ENCODE assay signal across 16 mouse cellular contexts in the genomic region with DNA sequence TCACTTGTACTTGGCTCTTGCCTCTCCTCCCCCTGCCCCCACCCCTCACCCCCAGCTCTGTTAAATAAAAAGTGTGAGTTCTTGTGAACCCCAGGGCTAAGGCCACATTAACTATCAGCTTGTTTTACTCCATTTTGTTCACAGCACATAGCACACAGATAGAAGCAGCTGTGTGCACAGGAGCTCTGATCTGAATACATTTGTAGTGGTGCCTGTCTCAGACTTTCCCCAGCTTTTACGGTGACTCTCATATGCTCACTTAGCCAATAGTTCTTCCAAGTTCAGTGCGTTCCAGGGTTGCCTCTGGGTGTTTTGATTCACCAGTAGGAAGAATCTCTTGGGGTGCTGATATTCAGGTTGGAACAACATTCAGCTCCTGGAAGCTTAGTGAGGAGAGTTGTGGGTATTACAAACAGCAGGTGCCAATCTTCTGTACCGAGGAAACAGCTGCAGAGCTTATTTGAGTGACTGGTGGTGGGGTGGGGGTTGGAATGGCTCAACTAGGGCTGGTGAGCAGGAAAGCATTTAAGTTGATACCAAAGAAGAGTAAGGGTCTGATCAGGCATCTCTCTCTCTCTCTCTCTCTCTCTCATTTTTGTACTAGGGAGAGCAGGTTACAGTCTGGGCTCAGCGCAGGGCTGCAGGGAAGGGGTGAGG. TPM values are rescaled to one million over a fixed set of nuclear protein-coding genes. Genes with fewer than 3 reads are reported as not detected.
A peak's percentile ranks its signal among the peaks of the same experiment; 100 is the strongest.
DNase-seq lines count a peak whose midpoint lies in the region; ATAC-seq and TF ChIP-seq lines count a peak whose summit lies in the region.
"Had no signal": no experiment of that assay in that cellular context is flagged by ENCODE, and none has a peak within 500 bp of the region (broad histone marks: within the 10 kb centered on the region; RNA-seq: fewer than 3 reads in every experiment).

No protein-coding gene starts in this region.

- H3K9ac ChIP-seq in embryonic facial prominence, embryonic 14.5 days (ENCODE audit: low read depth, low read length), result no peak overlapping the region
- H3K9ac ChIP-seq in hindbrain, embryonic 12.5 days, result no peak overlapping the region
- H3K9ac ChIP-seq in midbrain, embryonic 13.5 days (replicated peaks), result no peak overlapping the region

- H3K9me3 ChIP-seq in embryonic facial prominence, embryonic 14.5 days (ENCODE audit: control insufficient read depth, low read length), result no peaks in the 10 kb centered on the region
- no peaks in the 10 kb centered on the region for H3K9me3 ChIP-seq in hindbrain, embryonic 12.5 days (replicated peaks)
- H3K9me3 ChIP-seq in midbrain, embryonic 13.5 days, result no peaks in the 10 kb centered on the region

- no peaks in the 10 kb centered on the region for H3K36me3 ChIP-seq in embryonic facial prominence, embryonic 14.5 days (ENCODE audit: control insufficient read depth, insufficient read depth, low read length)
- H3K36me3 ChIP-seq in hindbrain, embryonic 12.5 days, result no peaks in the 10 kb centered on the region
- H3K36me3 ChIP-seq in midbrain, embryonic 13.5 days, result no peaks in the 10 kb centered on the region

- WGBS in embryonic facial prominence, embryonic 14.5 days, result 47% methylated on average over 4 of the region's 4 CpGs
- WGBS in hindbrain, embryonic 12.5 days, result 37% methylated on average over 4 of the region's 4 CpGs
- WGBS in midbrain, embryonic 13.5 days, result 58% methylated on average over 4 of the region's 4 CpGs

- peak; percentile 44; the same call in 1 of the 2 replicates for ATAC-seq in embryonic facial prominence, embryonic 14.5 days (ENCODE audit: low read depth)
- ATAC-seq in hindbrain, embryonic 12.5 days (ENCODE audit: low FRiP score), result 0 out of 2 replicates have a peak, but pooled peaks have one; percentile 26
- ATAC-seq in midbrain, embryonic 13.5 days, result peak; percentile 56; the same call in 1 of the 2 replicates
- ATAC-seq: intestine, embryonic 16.5 days had no signal

- no peak overlapping the region for H3K4me2 ChIP-seq in embryonic facial prominence, embryonic 14.5 days (ENCODE audit: low read depth, low read length)
- H3K4me2 ChIP-seq in hindbrain, embryonic 12.5 days (replicated peaks), result no peak overlapping the region
- no peak overlapping the region for H3K4me2 ChIP-seq in midbrain, embryonic 13.5 days (replicated peaks)

- H3K4me1 ChIP-seq in embryonic facial prominence, embryonic 14.5 days (ENCODE audit: control insufficient read depth, insufficient read depth, low read length), result 0 out of 2 replicates have a peak, but pooled peaks cover 3% of the 10 kb centered on the region
- H3K4me1 ChIP-seq in hindbrain, embryonic 12.5 days, result peaks cover 16% of the 10 kb centered on the region
- peaks cover 22% of the 10 kb centered on the region for H3K4me1 ChIP-seq in midbrain, embryonic 13.5 days (replicated peaks)

- H3K27ac ChIP-seq in embryonic facial prominence, embryonic 14.5 days (replicated peaks; ENCODE audit: low read depth, low read length), result peak overlapping the region; percentile 48
- peak overlapping the region; percentile 62 for H3K27ac ChIP-seq in hindbrain, embryonic 12.5 days
- H3K27ac ChIP-seq in midbrain, embryonic 13.5 days, result peak overlapping the region; percentile 69
- no peak overlapping the region for H3K27ac ChIP-seq in gastrocnemius, adult 2 months

- no peaks in the 10 kb centered on the region for H3K27me3 ChIP-seq in embryonic facial prominence, embryonic 14.5 days (replicated peaks; ENCODE audit: control insufficient read depth, insufficient read depth, low read length)
- H3K27me3 ChIP-seq in hindbrain, embryonic 12.5 days, result no peaks in the 10 kb centered on the region
- no peaks in the 10 kb centered on the region for H3K27me3 ChIP-seq in midbrain, embryonic 13.5 days

- H3K4me3 ChIP-seq in embryonic facial prominence, embryonic 14.5 days (ENCODE audit: low read depth, low read length), result no peak overlapping the region
- no peak overlapping the region for H3K4me3 ChIP-seq in hindbrain, embryonic 12.5 days
- H3K4me3 ChIP-seq in midbrain, embryonic 13.5 days (replicated peaks), result no peak overlapping the region
- H3K4me3 ChIP-seq in gastrocnemius, adult 2 months, result no peak overlapping the region

- intact Hi-C loops in heart, postnatal 14 days (cut with DNase I), result no loop called here
- intact Hi-C loops in gastrocnemius, postnatal 36 days (cut with DNase I), result no loop called here
- intact Hi-C loops in gastrocnemius, adult 2 months (cut with DNase I), result no loop called here

- no peak for TF ChIP-seq CTCF in gastrocnemius, adult 2 months (IDR thresholded peaks at IDR 0.05)

- DNase-seq in heart, adult 11 months, result peak; percentile 64
- no peak for DNase-seq in heart, postnatal 14 days
- DNase-seq in embryonic facial prominence, embryonic 14.5 days (ENCODE audit: low spot score), result peak; percentile 45
- no peak for DNase-seq in frontal cortex, postnatal 14 days (ENCODE audit: low spot score in 2 of 2)
- DNase-seq in gastrocnemius, postnatal 36 days, result no peak
- no peak for DNase-seq in gastrocnemius, adult 2 months
- DNase-seq: cerebellum, postnatal 10 days; gastrocnemius, postnatal 10 days; lung, adult 18-20 months had no signal

RNA-seq across cellular contexts. Expression of gene 4933402D24Rik, which starts 51.7 kb away (rescaled TPM):
- not detected for total RNA-seq in heart, postnatal 14 days (2021)
- polyA plus RNA-seq in embryonic facial prominence, embryonic 14.5 days (2014; fragmentation: Nextera tagmentation; extraction: Ambion mirVana), result 0.26 and 0.43 TPM in 2 replicates
- polyA plus RNA-seq in hindbrain, embryonic 12.5 days (2016; fragmentation: Nextera tagmentation; extraction: Ambion mirVana), result 0.23 and 0.26 TPM in 2 replicates
- 0.22 and 0.32 TPM in 2 replicates for polyA plus RNA-seq in midbrain, embryonic 13.5 days (2015; fragmentation: Nextera tagmentation; extraction: Ambion mirVana)
- total RNA-seq in gastrocnemius, postnatal 36 days (2021), result not detected
- total RNA-seq in gastrocnemius, adult 2 months (2021), result not detected
- total RNA-seq: adrenal gland, adult 18-20 months; gastrocnemius, postnatal 10 days; layer of hippocampus, adult 18-20 months; left cerebral cortex, postnatal 25 days; megakaryocyte progenitor cell, adult 5-6 weeks had no signal

Comparison
In these comparisons a context has a peak if more than half of its experiments do, and no peak if none do; other contexts are left out.
1. DNase-seq: peak in heart, adult 11 months (single experiment) and embryonic facial prominence, embryonic 14.5 days (single experiment); none in heart, postnatal 14 days (0 of 2), frontal cortex, postnatal 14 days (0 of 2), gastrocnemius, postnatal 36 days (0 of 2) and gastrocnemius, adult 2 months (single experiment).
2. Peak in every context shown above with its lines, with median percentiles within 50 percentile points of each other: ATAC-seq.